Mouse (Mus musculus) WW6 (cell line): ENCODE data around the gene Sec14l2.
"Not testable (repeated sequence)": the region's sequence is repeated elsewhere in the genome, so short reads cannot be mapped to it uniquely, and the experiment has no call there.

Experiments
- DNase-seq: peaks from one replicate; pipeline ENCODE4 v3.0.0-alpha.2; 2013; ENCODE audit warnings: low read depth, low spot score

The Sec14l2 gene

GRCm38 (mm10) chr11:4133450-4133849, 10.2 kb upstream of the Sec14l2 start:
- DNase-seq: no peak

GRCm38 (mm10) chr11:4128461-4128860, 5.2 kb upstream of the Sec14l2 start:
- not testable (repeated sequence) for DNase-seq

DNA sequence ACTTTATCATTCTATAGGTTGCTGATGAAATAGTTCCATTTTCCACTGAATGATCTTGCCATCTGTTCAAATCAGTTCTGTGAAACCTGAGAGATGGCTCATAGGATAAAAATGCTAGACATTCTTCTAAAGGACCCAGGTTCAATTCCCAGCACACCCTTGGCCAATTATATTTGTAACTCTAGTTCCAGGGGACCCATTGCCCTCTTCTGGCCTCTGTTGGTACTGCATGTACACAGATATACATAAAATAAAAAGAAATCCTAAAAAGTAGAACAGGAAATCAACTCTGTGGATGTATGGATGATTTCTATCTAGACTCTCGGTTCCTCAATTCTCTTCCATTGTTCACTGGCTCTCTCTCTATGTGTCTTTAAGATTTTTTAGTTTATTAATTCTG, 3.8 kb upstream of the Sec14l2 start:
- no peak for DNase-seq

DNA sequence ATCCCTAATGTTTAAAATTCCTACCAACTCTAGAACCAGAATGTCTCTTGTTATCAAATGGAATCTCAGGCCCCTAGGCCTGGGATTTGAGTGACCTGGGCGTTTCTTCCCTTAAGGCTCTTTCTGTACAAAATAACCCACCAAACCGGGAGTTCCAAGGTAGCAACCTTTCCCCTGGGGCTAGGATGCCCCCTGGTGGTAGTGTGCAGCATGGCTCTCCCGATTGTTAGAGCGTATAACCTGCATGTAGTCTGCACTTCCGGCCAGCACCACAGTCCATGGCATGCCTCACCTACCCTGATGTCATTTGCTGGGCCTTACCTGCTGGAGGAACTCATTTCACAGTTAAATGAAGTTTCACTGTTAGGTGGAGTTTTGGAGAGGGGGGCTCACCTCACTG, 707 bp upstream of the Sec14l2 start:
- peak; percentile 65 for DNase-seq

- no peak for DNase-seq
Measured at GRCm38 (mm10) chr11:4122226-4122625, 989 bp downstream of the Sec14l2 start.

DNA sequence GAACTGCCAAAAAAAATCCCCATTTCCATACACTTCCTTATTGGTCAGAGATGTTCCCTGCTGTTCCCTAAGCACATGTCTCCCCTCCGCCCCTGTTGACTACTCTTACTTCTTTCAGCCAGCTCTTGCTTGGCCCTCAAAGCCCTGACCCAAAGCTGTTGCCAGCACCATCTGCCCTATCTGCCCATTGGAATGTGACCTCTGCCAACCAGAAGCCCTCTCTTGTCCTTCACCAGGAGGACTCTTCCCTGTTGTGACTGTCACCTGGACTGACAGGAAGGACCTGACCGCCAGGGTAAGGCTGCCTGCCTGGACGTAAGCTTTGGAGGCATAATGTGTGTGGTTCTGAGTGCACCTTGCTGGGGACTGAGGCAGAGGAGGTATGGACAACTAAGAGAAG, 1.5 kb downstream of the Sec14l2 start:
- no peak for DNase-seq

GRCm38 (mm10) chr11:4119635-4120034, 3.6 kb downstream of the Sec14l2 start:
- no peak for DNase-seq

DNA sequence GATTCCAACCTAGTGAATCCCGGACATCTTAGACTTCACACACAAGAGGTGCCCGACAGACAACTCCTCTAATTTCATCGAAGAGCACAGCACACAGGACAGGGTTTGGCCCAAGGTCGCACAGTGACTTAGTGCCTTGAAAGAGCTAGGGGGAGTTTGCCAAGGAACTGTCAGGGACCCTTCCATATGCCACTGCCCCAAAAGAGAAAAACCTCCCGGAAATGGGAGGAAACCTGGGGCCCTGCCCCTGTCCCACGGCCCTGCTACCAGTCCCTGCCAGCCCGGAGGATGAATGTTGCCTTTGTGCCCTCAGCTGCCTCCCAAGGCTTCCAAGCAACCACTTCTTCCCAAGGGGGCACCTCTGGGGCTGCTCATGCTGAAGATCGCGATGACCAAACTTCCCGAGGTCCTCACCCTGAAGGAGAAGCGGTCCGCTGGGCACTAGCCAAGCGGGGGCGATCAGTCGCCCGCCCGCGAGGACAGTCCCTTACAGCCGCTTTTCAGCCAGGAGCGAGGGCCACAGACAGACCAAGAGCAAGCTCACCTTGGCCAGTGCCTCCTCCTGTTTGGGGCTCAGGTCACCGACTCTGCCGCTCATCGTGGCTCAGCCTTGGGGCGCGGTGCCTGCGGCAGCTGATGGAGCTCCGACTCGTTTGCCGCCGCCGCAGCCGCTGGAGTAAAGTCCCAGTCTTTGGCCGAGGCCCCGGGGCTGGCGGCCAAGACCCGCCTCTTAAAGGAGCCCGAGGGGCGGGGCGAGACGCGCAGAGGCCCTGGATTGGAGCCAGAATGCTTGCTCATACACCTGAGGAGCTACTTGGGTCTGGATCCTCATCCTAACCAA, 4.9 kb downstream of the Sec14l2 start:
- no peak for DNase-seq

- no peak for DNase-seq
Measured at GRCm38 (mm10) chr11:4117372-4118071, 5.7 kb downstream of the Sec14l2 start.

GRCm38 (mm10) chr11:4116458-4117141, 6.6 kb downstream of the Sec14l2 start:
- no peak for DNase-seq

DNA sequence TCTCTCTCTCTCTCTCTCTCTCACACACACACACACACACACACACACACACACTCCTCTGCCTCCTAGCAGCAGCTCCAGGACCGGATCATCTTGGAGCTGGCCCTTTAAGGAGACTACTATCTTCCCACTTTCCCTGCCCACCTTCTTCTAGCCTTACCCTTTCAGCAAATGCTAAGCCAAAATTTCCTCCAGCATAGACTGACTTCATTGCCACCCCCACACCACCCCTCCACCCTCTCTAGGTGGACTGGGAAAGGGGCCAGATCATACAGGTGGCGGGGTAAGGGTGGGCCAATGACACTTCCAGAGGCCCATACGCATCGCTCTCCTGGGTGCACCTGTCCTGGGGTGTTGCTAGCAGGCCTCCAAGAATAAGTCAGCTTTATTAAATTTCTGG, 7.8 kb downstream of the Sec14l2 start:
- no peak for DNase-seq

- DNase-seq: not testable (repeated sequence)
Measured at GRCm38 (mm10) chr11:4114541-4114940, 8.7 kb downstream of the Sec14l2 start.

GRCm38 (mm10) chr11:4113970-4114369, 9.2 kb downstream of the Sec14l2 start:
- DNase-seq: no peak

DNA sequence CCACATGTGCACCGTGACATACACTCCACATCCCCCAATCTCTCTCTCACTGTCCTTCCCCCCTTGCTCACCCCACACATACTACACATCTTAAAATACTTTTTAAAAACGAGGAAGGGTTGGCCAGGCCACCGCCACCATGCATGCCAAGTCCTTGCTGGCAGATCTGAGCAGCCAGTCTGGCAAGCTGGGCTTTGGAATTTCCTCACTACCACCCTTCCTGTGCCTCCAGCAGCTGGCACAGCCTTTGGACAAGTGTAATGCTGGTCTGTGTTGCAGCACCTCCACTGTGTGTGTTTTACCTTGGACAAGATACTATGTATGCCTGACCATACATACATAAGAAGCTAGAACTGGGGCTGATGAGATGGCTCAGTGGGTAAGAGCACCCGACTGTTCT, 9.7 kb downstream of the Sec14l2 start:
- DNase-seq: no peak

GRCm38 (mm10) chr11:4112861-4113260, 10.4 kb downstream of the Sec14l2 start:
- DNase-seq: no peak

- no peak for DNase-seq
Measured at GRCm38 (mm10) chr11:4112033-4112432, 11.2 kb downstream of the Sec14l2 start.

- DNase-seq: no peak
Measured at GRCm38 (mm10) chr11:4108691-4109090, 14.5 kb downstream of the Sec14l2 start.

DNA sequence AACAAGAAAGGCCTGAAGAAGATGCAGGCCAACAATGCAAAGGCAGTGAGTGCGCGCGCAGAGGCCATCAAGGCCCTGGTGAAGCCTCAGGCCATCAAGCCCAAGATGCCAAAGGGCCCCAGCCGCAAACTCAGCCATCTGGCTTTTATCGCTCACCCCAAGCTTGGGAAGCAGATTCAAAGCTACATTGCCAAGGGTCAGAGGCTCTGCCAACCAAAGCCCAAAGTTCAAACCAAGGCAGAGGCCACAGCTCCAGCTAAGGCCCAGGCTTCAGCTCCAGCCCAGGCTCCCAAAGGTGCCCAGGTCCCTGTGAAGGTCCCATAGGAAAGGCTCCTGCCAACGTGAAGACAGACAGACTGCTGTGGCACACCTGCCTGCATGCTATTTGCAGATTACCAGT, 15.3 kb downstream of the Sec14l2 start:
- DNase-seq: not testable (repeated sequence)

GRCm38 (mm10) chr11:4105444-4105843, 17.8 kb downstream of the Sec14l2 start:
- DNase-seq: no peak

- DNase-seq: no peak
Measured at GRCm38 (mm10) chr11:4104989-4105388, 18.2 kb downstream of the Sec14l2 start.

GRCm38 (mm10) chr11:4103522-4103921, 19.7 kb downstream of the Sec14l2 start:
- no peak for DNase-seq

- no peak for DNase-seq
Measured at GRCm38 (mm10) chr11:4101851-4102250, 21.4 kb downstream of the Sec14l2 start.
